Mouse (Mus musculus) limb, embryonic 15.5 days (tissue): ENCODE measurements around the gene Nup214. TPM values are rescaled to one million over a fixed set of nuclear protein-coding genes. Genes with fewer than 3 reads are reported as not detected.

Source experiments
- ATAC-seq: fragments of 200-750 bp; cut with Nextera tagmentation; 2 replicates; pipeline ENCODE4 v1.8.0; 2017; ENCODE audit warnings: low read depth, moderate TSS enrichment; ENCODE audit not compliant: insufficient number of reproducible peaks, low FRiP score, low TSS enrichment
- H3K27ac ChIP-seq: fragments of 300-500 bp; sonication (generic); 2 replicates; pipeline ENCODE4 v1.5.1; 2015; ENCODE audit warnings: moderate library complexity, mild to moderate bottlenecking, inconsistent platforms
- H3K27me3 ChIP-seq: fragments of 300-500 bp; sonication (generic); 2 replicates; pipeline ENCODE4 v1.6.1; 2015; ENCODE audit warnings: inconsistent platforms
- H3K36me3 ChIP-seq: fragments of 300-500 bp; sonication (generic); 2 replicates; pipeline ENCODE4 v1.6.1; 2015; ENCODE audit warnings: inconsistent platforms
- H3K4me1 ChIP-seq: fragments of 300-500 bp; sonication (generic); 2 replicates; pipeline ENCODE4 v1.6.1; 2015; ENCODE audit warnings: inconsistent platforms
- H3K4me2 ChIP-seq: fragments of 300-500 bp; sonication (generic); 2 replicates; pipeline ENCODE4 v1.6.1; 2015; ENCODE audit warnings: mild to moderate bottlenecking, inconsistent platforms
- H3K4me3 ChIP-seq: fragments of 300-500 bp; sonication (generic); 2 replicates; pipeline ENCODE4 v1.5.1; 2015; ENCODE audit warnings: mild to moderate bottlenecking, inconsistent platforms
- H3K9ac ChIP-seq: fragments of 300-500 bp; sonication (generic); 2 replicates; pipeline ENCODE4 v1.6.1; 2015; ENCODE audit warnings: inconsistent platforms
- H3K9me3 ChIP-seq: fragments of 300-500 bp; sonication (generic); 2 replicates; pipeline ENCODE4 v1.6.1; 2016; ENCODE audit warnings: inconsistent platforms
- WGBS: fragments of 180-500 bp; shearing (Covaris S2); methylation state at CpG from one replicate; pipeline ENCODE4 v1.1.7; 2015; 5-methylcytosine and 5-hydroxymethylcytosine counted together
- polyA plus RNA-seq: library from polyadenylated mRNA; unstranded; fragments of >200 nt; fragmentation: Nextera tagmentation; extraction: Ambion mirVana; gene quantifications from 2 replicates; pipeline ENCODE4 v1.2.1, GENCODE M21; 2015

The Nup214 gene
- polyA plus RNA-seq, 1 experiment from 2014 or later = 73.9 TPM

DNA sequence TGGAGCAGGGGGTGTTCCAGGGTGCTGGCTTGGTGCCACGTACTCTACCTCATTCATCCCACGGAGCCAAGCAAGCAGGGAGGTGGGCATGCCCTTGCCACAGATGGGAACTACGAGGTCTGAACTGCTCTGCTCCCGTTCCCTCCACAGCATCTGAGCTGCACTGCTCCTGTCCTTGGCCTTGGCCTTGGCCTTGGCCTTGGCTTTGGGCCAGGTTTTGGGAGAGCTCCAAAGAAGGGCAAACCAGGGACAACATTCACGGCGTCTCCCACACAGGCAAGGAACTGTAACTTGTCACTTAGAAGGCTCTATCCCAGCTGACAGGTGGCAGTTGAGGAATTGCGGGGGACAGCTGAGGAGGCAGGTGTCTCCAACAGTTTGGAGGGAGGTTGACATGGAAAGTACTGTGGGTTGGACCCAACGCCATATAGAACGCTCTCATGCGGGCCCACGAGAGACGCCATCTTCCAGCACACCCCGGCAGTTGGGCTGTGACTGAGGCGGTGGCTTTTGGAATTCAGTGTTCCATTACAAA is 105.0 kb downstream of the Nup214 start:
- Histone ChIP-seq H3K9me3 (no peaks in the 10 kb centered on the region), H3K36me3 (no peaks in the 10 kb centered on the region), H3K4me2 (no peak overlapping the region; the same call in 1 of the 2 replicates), H3K27ac (no peak overlapping the region), H3K9ac (no peak overlapping the region), H3K27me3 (peaks cover 37% of the 10 kb centered on the region), H3K4me1 (peaks cover 16% of the 10 kb centered on the region), H3K4me3 (no peak overlapping the region)
- 83% methylated on average over 14 of the region's 14 CpGs for WGBS
- no peak for ATAC-seq

DNA sequence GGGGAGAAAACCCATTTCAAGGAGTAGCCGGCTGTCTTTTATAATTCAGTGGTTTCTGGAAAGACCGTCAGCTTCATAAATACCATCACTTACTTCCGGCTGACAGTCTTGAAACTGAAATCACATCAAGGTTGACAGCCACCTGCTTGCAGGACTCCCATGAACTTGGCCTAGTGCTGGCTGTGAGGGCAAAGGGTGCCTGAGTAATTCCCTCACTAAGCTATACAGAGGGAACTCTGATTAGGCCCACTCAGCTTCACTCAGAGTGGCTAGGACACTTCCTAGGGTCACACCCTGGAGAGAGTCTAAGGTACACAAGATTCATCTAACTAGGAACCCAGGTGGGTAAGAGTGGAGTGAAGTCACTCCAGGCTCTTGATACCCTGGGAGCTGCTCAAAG is 106.4 kb downstream of the Nup214 start:
- H3K27me3 ChIP-seq = peaks cover 50% of the 10 kb centered on the region
- H3K36me3 ChIP-seq = no peaks in the 10 kb centered on the region
- WGBS = 78% methylated on average over 3 of the region's 3 CpGs
- ATAC-seq = no peak
- H3K27ac ChIP-seq = no peak overlapping the region
- H3K9me3 ChIP-seq = no peaks in the 10 kb centered on the region
- peaks cover 16% of the 10 kb centered on the region for H3K4me1 ChIP-seq
- H3K4me3 ChIP-seq = no peak overlapping the region
- no peak overlapping the region for H3K4me2 ChIP-seq
- H3K9ac ChIP-seq = no peak overlapping the region

DNA sequence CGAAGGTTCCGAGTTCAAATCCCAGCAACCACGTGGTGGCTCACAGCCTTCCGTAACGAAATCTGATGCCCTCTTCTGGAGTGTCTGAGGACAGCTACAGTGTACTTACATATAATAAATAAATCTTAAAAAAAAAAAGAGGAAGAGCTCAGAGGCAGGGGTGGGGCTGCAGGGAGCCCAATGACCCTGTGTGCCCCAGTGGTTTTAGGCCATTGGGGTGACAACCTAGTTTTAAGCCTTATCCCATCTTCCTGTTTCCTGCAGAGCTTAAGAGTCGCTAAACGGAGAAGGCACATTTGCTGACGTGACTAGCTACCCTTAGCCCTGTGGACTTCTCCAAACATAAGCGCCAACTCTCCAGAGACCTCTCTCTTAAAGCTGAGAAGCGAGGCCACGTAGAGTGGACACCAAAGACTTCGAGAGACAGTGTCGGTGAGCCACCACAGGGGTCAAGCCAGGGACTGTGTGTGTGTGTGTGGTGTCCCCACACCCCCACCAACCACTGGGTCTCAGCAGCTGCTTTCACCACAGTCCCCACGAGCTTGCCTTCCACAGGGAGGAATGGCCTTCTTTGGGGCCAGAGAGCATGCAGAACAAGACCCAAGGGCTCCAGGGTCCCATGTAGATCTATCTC is 107.2 kb downstream of the Nup214 start:
- peak overlapping the region; percentile 12; the same call in 1 of the 2 replicates for H3K4me2 ChIP-seq
- H3K27me3 ChIP-seq = peaks cover 57% of the 10 kb centered on the region
- H3K9ac ChIP-seq = no peak overlapping the region
- ATAC-seq = no peak
- peak overlapping the region; percentile 63 for H3K4me3 ChIP-seq
- no peak overlapping the region for H3K27ac ChIP-seq
- H3K36me3 ChIP-seq = no peaks in the 10 kb centered on the region
- no peaks in the 10 kb centered on the region for H3K9me3 ChIP-seq
- WGBS = 82% methylated on average over 14 of the region's 14 CpGs
- H3K4me1 ChIP-seq = peaks cover 16% of the 10 kb centered on the region

- WGBS = 10% methylated on average over 2 of the region's 2 CpGs
- Histone ChIP-seq H3K27ac (no peak overlapping the region), H3K4me1 (peaks cover 16% of the 10 kb centered on the region), H3K27me3 (peaks cover 65% of the 10 kb centered on the region), H3K9me3 (no peaks in the 10 kb centered on the region), H3K4me3 (peak overlapping the region; percentile 63), H3K9ac (no peak overlapping the region), H3K36me3 (no peaks in the 10 kb centered on the region), H3K4me2 (peak overlapping the region; percentile 99)
- ATAC-seq = no peak
Observed at GRCm38 (mm10) chr2:32082229-32082628, 108.0 kb downstream of the Nup214 start.

DNA sequence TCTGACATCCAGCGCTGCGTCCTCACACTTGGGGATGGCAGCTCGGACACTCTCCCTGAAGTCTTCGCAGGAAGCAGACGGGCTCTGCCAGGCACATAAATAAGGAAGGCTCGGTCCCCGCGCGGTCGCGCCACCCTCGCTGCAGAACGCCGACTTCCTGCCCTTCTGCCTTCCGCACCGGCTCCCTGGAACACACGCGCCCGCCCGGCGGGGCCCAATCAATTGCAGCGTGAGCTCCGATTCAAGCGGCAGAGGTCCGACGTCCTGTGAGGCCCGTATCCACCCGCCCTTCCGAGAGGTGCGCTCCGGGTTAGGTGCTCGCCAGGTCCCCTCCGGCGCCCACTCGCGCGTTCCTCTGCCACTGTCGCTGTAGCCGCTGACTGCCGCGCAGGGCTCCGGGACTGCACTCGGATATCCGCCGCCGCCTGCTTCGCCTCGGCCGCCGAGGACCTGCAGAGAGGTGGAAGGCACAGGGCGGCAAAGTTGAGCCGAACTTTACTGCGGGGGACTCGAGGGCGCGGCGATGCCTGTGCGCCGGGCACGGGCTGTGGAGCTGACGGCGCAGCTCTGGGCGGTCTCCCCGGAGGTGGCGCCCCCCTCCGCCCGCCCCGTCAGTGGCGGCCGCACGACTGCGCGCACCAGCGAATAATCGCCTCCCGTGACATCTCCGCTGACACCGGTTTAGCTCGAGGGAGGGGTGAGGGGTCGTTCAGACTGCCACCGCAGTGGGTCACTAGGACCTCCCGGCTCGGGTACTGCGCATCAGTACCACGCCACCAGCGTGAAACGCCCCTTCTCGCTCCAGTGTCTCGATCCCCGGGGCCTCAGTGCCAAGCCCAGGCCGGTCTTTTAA is 109.1 kb downstream of the Nup214 start:
- H3K36me3 ChIP-seq = no peaks in the 10 kb centered on the region
- peaks cover 76% of the 10 kb centered on the region for H3K27me3 ChIP-seq
- H3K4me3 ChIP-seq = peak overlapping the region; percentile 63
- peak overlapping the region; percentile 35 for H3K9ac ChIP-seq
- H3K4me2 ChIP-seq = peak overlapping the region; percentile 99
- no peaks in the 10 kb centered on the region for H3K9me3 ChIP-seq
- ATAC-seq = no peak
- no peak overlapping the region for H3K27ac ChIP-seq
- under 1% methylated on average over 90 of the region's 91 CpGs for WGBS
- peaks cover 20% of the 10 kb centered on the region for H3K4me1 ChIP-seq

- Histone ChIP-seq H3K9me3 (no peaks in the 10 kb centered on the region), H3K4me2 (peak within 1 kb of the TSS; percentile 99), H3K4me1 (peaks cover 29% of the 10 kb centered on the region), H3K27ac (no peak within 1 kb of the TSS), H3K4me3 (peak within 1 kb of the TSS; percentile 63), H3K27me3 (peaks cover 78% of the 10 kb centered on the region), H3K9ac (peak within 1 kb of the TSS; percentile 35), H3K36me3 (no peaks in the 10 kb centered on the region)
- no peak for ATAC-seq
- WGBS = 1% methylated on average over 66 of the region's 68 CpGs
Observed at GRCm38 (mm10) chr2:32084111-32084871, 110.1 kb downstream of the Nup214 start, which contains the start of gene Fam78a. Fam78a (minus strand) TSS chr2:32084857.

DNA sequence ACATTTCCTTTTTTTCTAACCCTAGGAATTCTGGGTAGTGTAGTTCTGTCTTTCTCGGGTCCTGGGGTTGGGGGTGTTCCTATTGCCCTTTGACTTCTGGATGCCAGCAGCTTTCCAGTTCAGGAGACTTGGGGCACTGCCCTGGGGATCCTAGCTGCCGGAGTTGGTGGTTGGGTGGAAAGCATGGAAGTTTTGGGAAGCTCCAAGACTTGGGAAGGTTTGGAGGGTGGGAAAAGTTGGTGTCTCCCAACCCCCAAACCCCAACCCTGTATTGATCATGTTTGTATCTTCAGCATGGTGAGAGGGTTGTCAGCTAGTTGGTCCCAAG is 110.6 kb downstream of the Nup214 start:
- peak overlapping the region; percentile 99 for H3K4me2 ChIP-seq
- H3K9me3 ChIP-seq = no peaks in the 10 kb centered on the region
- peaks cover 30% of the 10 kb centered on the region for H3K4me1 ChIP-seq
- no peak for ATAC-seq
- peak overlapping the region; percentile 63 for H3K4me3 ChIP-seq
- H3K27ac ChIP-seq = no peak overlapping the region
- 21% methylated on average over 2 of the region's 2 CpGs for WGBS
- no peak overlapping the region for H3K9ac ChIP-seq
- H3K36me3 ChIP-seq = no peaks in the 10 kb centered on the region
- H3K27me3 ChIP-seq = peaks cover 78% of the 10 kb centered on the region

DNA sequence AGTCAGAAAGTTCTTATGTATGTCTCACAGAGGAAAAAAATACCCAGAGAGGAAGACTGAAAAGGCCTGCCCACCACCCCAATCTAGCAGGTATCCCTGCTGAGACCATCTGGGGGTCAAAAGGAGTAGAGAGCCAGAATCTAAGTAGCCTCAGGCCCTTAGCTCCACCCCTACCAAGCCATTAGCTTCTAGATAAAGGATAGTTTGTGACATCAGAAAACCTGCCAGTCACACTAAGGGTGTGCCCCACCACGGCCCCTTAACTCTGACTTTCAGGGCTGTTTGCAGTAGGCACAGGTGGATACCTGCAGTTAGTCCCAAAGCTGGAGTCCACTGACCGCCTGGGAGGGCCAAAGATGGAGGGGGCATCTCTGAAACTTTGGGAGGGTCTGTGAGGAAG is 111.0 kb downstream of the Nup214 start:
- ATAC-seq = no peak
- H3K9me3 ChIP-seq = no peaks in the 10 kb centered on the region
- H3K27ac ChIP-seq = no peak overlapping the region
- H3K9ac ChIP-seq = no peak overlapping the region
- H3K27me3 ChIP-seq = peaks cover 78% of the 10 kb centered on the region
- WGBS = 71% methylated on average over 2 of the region's 2 CpGs
- H3K4me2 ChIP-seq = no peak overlapping the region
- peaks cover 30% of the 10 kb centered on the region for H3K4me1 ChIP-seq
- H3K36me3 ChIP-seq = no peaks in the 10 kb centered on the region
- H3K4me3 ChIP-seq = no peak overlapping the region

DNA sequence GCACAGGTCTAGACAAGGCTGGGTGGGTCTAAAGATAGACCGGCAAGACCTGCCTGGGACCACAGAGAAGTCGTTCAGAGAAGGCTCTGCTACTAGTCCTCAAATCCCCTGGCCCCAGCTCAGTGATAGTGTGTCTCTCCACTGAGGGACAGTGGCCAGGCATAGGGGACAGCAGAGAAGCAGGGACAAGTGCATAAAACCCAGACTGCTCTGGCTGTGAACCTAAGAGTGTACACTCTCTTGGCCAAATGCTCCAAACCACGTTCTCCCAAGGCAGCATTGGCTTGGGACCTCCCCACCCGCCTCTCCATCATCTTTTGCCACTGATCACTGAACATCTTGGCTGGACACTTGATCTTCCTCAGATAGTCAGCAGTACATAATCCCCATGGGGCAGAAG is 113.4 kb downstream of the Nup214 start:
- Histone ChIP-seq H3K36me3 (no peaks in the 10 kb centered on the region), H3K4me3 (no peak overlapping the region), H3K4me1 (peaks cover 30% of the 10 kb centered on the region), H3K9ac (no peak overlapping the region), H3K27me3 (peaks cover 58% of the 10 kb centered on the region), H3K4me2 (no peak overlapping the region), H3K27ac (no peak overlapping the region), H3K9me3 (no peaks in the 10 kb centered on the region)
- 49% methylated on average over 4 of the region's 4 CpGs for WGBS
- ATAC-seq = no peak

DNA sequence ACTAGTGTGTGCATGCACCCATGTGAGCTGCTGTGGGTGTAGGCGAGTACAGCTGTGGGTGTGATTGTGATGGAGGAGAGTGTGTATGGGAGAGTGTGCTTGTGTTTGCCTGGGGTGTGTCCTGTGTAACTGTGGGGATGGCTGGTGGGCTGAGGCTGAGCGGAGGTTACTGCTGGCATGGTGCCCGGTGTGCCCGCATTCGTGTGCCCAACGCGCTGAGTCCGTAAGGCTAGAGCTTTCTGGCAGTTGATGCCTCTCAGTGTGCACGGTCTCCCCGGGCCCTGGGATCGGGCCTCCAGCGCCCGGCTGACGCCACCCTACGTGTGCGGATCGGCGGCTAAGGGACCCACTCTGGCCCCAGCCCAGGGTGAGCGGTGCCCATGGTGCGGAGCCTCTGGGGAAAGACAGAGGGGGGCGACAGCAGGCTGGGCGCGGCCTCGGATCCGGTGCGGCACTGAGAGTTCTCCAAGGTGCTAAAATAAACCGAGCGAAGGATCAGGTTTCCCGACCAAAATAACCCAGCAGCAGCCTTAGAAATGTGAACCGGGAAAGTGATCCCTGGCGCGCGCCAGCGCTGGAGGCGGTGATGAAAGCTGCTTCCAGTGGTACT is 114.2 kb downstream of the Nup214 start:
- Histone ChIP-seq H3K9me3 (no peaks in the 10 kb centered on the region), H3K36me3 (no peaks in the 10 kb centered on the region), H3K4me2 (peak overlapping the region; percentile 57), H3K4me3 (peak overlapping the region; percentile 28), H3K4me1 (peaks cover 25% of the 10 kb centered on the region), H3K27ac (peak overlapping the region; percentile 6; the same call in 1 of the 2 replicates), H3K27me3 (peaks cover 49% of the 10 kb centered on the region), H3K9ac (peak overlapping the region; percentile 31; the same call in 1 of the 2 replicates)
- 5% methylated on average over 35 of the region's 35 CpGs for WGBS
- no peak for ATAC-seq

GRCm38 (mm10) chr2:32089606-32090005 is 115.4 kb downstream of the Nup214 start:
- Histone ChIP-seq H3K9me3 (no peaks in the 10 kb centered on the region), H3K4me3 (no peak overlapping the region), H3K27ac (no peak overlapping the region), H3K9ac (no peak overlapping the region), H3K27me3 (peaks cover 38% of the 10 kb centered on the region), H3K4me1 (peaks cover 14% of the 10 kb centered on the region), H3K4me2 (no peak overlapping the region), H3K36me3 (no peaks in the 10 kb centered on the region)
- no peak for ATAC-seq
- 69% methylated on average over 3 of the region's 3 CpGs for WGBS
